Mouse (Mus musculus): ENCODE data around the gene Tcap. TPM values are rescaled to one million over a fixed set of nuclear protein-coding genes. Genes with fewer than 3 reads are reported as not detected.
A peak's percentile ranks its signal among the peaks of the same experiment; 100 is the strongest.

Gene Tcap
- polyA plus RNA-seq, 1 experiment from 2014 or later = 0.31 TPM

- Histone ChIP-seq H3K4me2 (replicated peaks) (peak overlapping the region; percentile 23; the same call in 1 of the 2 replicates), H3K4me1 (peaks cover 11% of the 10 kb centered on the region; the same call in 1 of the 2 replicates), H3K27ac (no peak overlapping the region), H3K27me3 (peaks cover 72% of the 10 kb centered on the region), H3K9me3 (replicated peaks) (no peaks in the 10 kb centered on the region), H3K36me3 (no peaks in the 10 kb centered on the region), H3K4me3 (no peak overlapping the region), H3K9ac (peak overlapping the region; percentile 32; the same call in 1 of the 2 replicates)
- no peak for ATAC-seq (ENCODE audit: low FRiP score)
- whole genome bisulfite sequencing = 15% methylated on average over 24 of the region's 24 CpGs
These were observed 3.0 kb downstream of the Tcap start for GRCm38 (mm10) chr11:98386596-98386995.

- Histone ChIP-seq H3K9me3 (replicated peaks) (no peaks in the 10 kb centered on the region), H3K4me2 (replicated peaks) (peak overlapping the region; percentile 23; the same call in 1 of the 2 replicates), H3K4me3 (no peak overlapping the region), H3K9ac (no peak overlapping the region), H3K36me3 (no peaks in the 10 kb centered on the region), H3K27ac (no peak overlapping the region), H3K27me3 (peaks cover 77% of the 10 kb centered on the region), H3K4me1 (peaks cover 14% of the 10 kb centered on the region; the same call in 1 of the 2 replicates)
- 59% methylated on average over 14 of the region's 14 CpGs for WGBS
- ATAC-seq (ENCODE audit: low FRiP score) = no peak
These were observed 3.5 kb downstream of the Tcap start for GRCm38 (mm10) chr11:98387056-98387577.

- peaks cover 87% of the 10 kb centered on the region for H3K27me3 ChIP-seq
- no peaks in the 10 kb centered on the region for H3K9me3 ChIP-seq (replicated peaks)
- H3K9ac ChIP-seq = no peak overlapping the region
These were observed 4.7 kb downstream of the Tcap start for GRCm38 (mm10) chr11:98388282-98388681.

GRCm38 (mm10) chr11:98389221-98389780 is 5.7 kb downstream of the Tcap start:
- H3K9ac ChIP-seq = 0 out of 2 replicates have a peak overlapping the region, but pooled peaks have one; percentile 32
- WGBS = 21% methylated on average over 9 of the region's 9 CpGs

More at GRCm38 (mm10) chr11:98388282-98388681, 4.7 kb downstream of the Tcap start:
- 79% methylated on average over 10 of the region's 10 CpGs for WGBS
- no peak for ATAC-seq (ENCODE audit: low FRiP score)
- H3K4me2 ChIP-seq (replicated peaks) = no peak overlapping the region
- no peak overlapping the region for H3K27ac ChIP-seq
- peaks cover 21% of the 10 kb centered on the region for H3K4me1 ChIP-seq
- H3K36me3 ChIP-seq = no peaks in the 10 kb centered on the region
- no peak overlapping the region for H3K4me3 ChIP-seq

GRCm38 (mm10) chr11:98390141-98390540 is 6.5 kb downstream of the Tcap start:
- Histone ChIP-seq H3K9me3 (replicated peaks) (no peaks in the 10 kb centered on the region), H3K36me3 (no peaks in the 10 kb centered on the region), H3K4me2 (replicated peaks) (no peak overlapping the region), H3K9ac (no peak overlapping the region), H3K4me1 (peaks cover 27% of the 10 kb centered on the region), H3K27ac (no peak overlapping the region), H3K4me3 (no peak overlapping the region), H3K27me3 (peaks cover 73% of the 10 kb centered on the region)
- no peak for ATAC-seq (ENCODE audit: low FRiP score)
- 71% methylated on average over 10 of the region's 12 CpGs for WGBS

More at GRCm38 (mm10) chr11:98389221-98389780, 5.7 kb downstream of the Tcap start:
- Histone ChIP-seq H3K27me3 (peaks cover 81% of the 10 kb centered on the region), H3K4me1 (peaks cover 30% of the 10 kb centered on the region), H3K4me3 (no peak overlapping the region), H3K9me3 (replicated peaks) (no peaks in the 10 kb centered on the region), H3K4me2 (replicated peaks) (no peak overlapping the region), H3K36me3 (no peaks in the 10 kb centered on the region), H3K27ac (no peak overlapping the region)
- no peak for ATAC-seq (ENCODE audit: low FRiP score)

GRCm38 (mm10) chr11:98392034-98392433 is 8.4 kb downstream of the Tcap start:
- H3K9me3 ChIP-seq (replicated peaks) = no peaks in the 10 kb centered on the region
- 10% methylated on average over 7 of the region's 8 CpGs for WGBS
- H3K27me3 ChIP-seq = peaks cover 54% of the 10 kb centered on the region

GRCm38 (mm10) chr11:98392645-98393044 is 9.0 kb downstream of the Tcap start:
- H3K4me1 ChIP-seq = peaks cover 22% of the 10 kb centered on the region
- H3K27me3 ChIP-seq = peaks cover 49% of the 10 kb centered on the region
- H3K9me3 ChIP-seq (replicated peaks) = no peaks in the 10 kb centered on the region
- H3K36me3 ChIP-seq = 0 out of 2 replicates have a peak, but pooled peaks cover under 1% of the 10 kb centered on the region
- H3K4me3 ChIP-seq = no peak overlapping the region
- H3K9ac ChIP-seq = no peak overlapping the region
- no peak for ATAC-seq (ENCODE audit: low FRiP score)
- H3K27ac ChIP-seq = no peak overlapping the region
- WGBS = 42% methylated on average over 4 of the region's 4 CpGs
- no peak overlapping the region for H3K4me2 ChIP-seq (replicated peaks)

More at GRCm38 (mm10) chr11:98392034-98392433, 8.4 kb downstream of the Tcap start:
- H3K36me3 ChIP-seq = no peaks in the 10 kb centered on the region
- no peak overlapping the region for H3K27ac ChIP-seq
- H3K4me1 ChIP-seq = peaks cover 24% of the 10 kb centered on the region
- no peak overlapping the region for H3K4me2 ChIP-seq (replicated peaks)
- ATAC-seq (ENCODE audit: low FRiP score) = no peak
- no peak overlapping the region for H3K4me3 ChIP-seq
- H3K9ac ChIP-seq = no peak overlapping the region

- Histone ChIP-seq H3K9ac (0 out of 2 replicates have a peak overlapping the region, but pooled peaks have one; percentile 38), H3K9me3 (replicated peaks) (no peaks in the 10 kb centered on the region), H3K36me3 (0 out of 2 replicates have a peak, but pooled peaks cover 3% of the 10 kb centered on the region), H3K4me3 (no peak overlapping the region), H3K4me2 (replicated peaks) (no peak overlapping the region), H3K4me1 (peaks cover 20% of the 10 kb centered on the region), H3K27me3 (peaks cover 44% of the 10 kb centered on the region), H3K27ac (no peak overlapping the region)
- WGBS = 68% methylated on average over 6 of the region's 6 CpGs
- ATAC-seq (ENCODE audit: low FRiP score) = no peak
These were observed 9.7 kb downstream of the Tcap start for GRCm38 (mm10) chr11:98393317-98393716.

GRCm38 (mm10) chr11:98394301-98394700 is 10.7 kb downstream of the Tcap start:
- no peak overlapping the region for H3K4me3 ChIP-seq
- peaks cover 20% of the 10 kb centered on the region for H3K4me1 ChIP-seq
- WGBS = 60% methylated on average over 6 of the region's 6 CpGs
- H3K4me2 ChIP-seq (replicated peaks) = no peak overlapping the region
- no peak overlapping the region for H3K9ac ChIP-seq
- no peaks in the 10 kb centered on the region for H3K9me3 ChIP-seq (replicated peaks)
- 0 out of 2 replicates have a peak, but pooled peaks cover 3% of the 10 kb centered on the region for H3K36me3 ChIP-seq
- peaks cover 38% of the 10 kb centered on the region for H3K27me3 ChIP-seq
- ATAC-seq (ENCODE audit: low FRiP score) = no peak
- no peak overlapping the region for H3K27ac ChIP-seq

GRCm38 (mm10) chr11:98395041-98395440 is 11.4 kb downstream of the Tcap start:
- H3K36me3 ChIP-seq = 0 out of 2 replicates have a peak, but pooled peaks cover 3% of the 10 kb centered on the region
- H3K9ac ChIP-seq = no peak overlapping the region
- WGBS = 65% methylated on average over 4 of the region's 4 CpGs
- H3K4me3 ChIP-seq = no peak overlapping the region
- peaks cover 26% of the 10 kb centered on the region for H3K4me1 ChIP-seq
- ATAC-seq (ENCODE audit: low FRiP score) = no peak
- no peak overlapping the region for H3K4me2 ChIP-seq (replicated peaks)
- H3K9me3 ChIP-seq (replicated peaks) = no peaks in the 10 kb centered on the region
- no peak overlapping the region for H3K27ac ChIP-seq
- H3K27me3 ChIP-seq = peaks cover 36% of the 10 kb centered on the region

- WGBS = 94% methylated on average over 7 of the region's 7 CpGs
- no peaks in the 10 kb centered on the region for H3K9me3 ChIP-seq (replicated peaks)
- ATAC-seq (ENCODE audit: low FRiP score) = no peak
- peaks cover 16% of the 10 kb centered on the region for H3K27me3 ChIP-seq
- peaks cover 23% of the 10 kb centered on the region for H3K4me1 ChIP-seq
- H3K27ac ChIP-seq = no peak overlapping the region
- H3K9ac ChIP-seq = no peak overlapping the region
- 0 out of 2 replicates have a peak, but pooled peaks cover 3% of the 10 kb centered on the region for H3K36me3 ChIP-seq
- H3K4me3 ChIP-seq = no peak overlapping the region
- H3K4me2 ChIP-seq (replicated peaks) = no peak overlapping the region
These were observed 14.3 kb downstream of the Tcap start for GRCm38 (mm10) chr11:98397946-98398345.

- under 1% methylated on average over 40 of the region's 40 CpGs for whole genome bisulfite sequencing
- no peaks in the 10 kb centered on the region for H3K9me3 ChIP-seq (replicated peaks)
- peaks cover 10% of the 10 kb centered on the region for H3K4me1 ChIP-seq
- peak; percentile 91 for ATAC-seq (ENCODE audit: low FRiP score)
- peak within 1 kb of the TSS; percentile 67 for H3K9ac ChIP-seq
- peak within 1 kb of the TSS; percentile 72 for H3K4me2 ChIP-seq (replicated peaks)
- peak within 1 kb of the TSS; percentile 98 for H3K27ac ChIP-seq
- H3K4me3 ChIP-seq = peak within 1 kb of the TSS; percentile 74
- H3K27me3 ChIP-seq = peaks cover 19% of the 10 kb centered on the region
- H3K36me3 ChIP-seq = 0 out of 2 replicates have a peak, but pooled peaks cover 3% of the 10 kb centered on the region
These were observed 16.6 kb downstream of the Tcap start, which contains the start of gene Pgap3 for GRCm38 (mm10) chr11:98400161-98400726. Gene Pgap3, minus strand, starts transcription at chr11:98400490.
